Mouse (Mus musculus) liver, adult 2 months (tissue): Measurements from ENCODE around the gene Wdtc1.
A peak's percentile ranks its signal among the peaks of the same experiment; 100 is the strongest.

Experiments used
- CTCF ChIP-seq: fragments of 200-500 bp; IDR thresholded peaks from 2 replicates; pipeline ENCODE4 v1.5.1; 2011; ENCODE audit warnings: low read depth, low read length, control low read depth
- POLR2A ChIP-seq: fragments of 200-500 bp; IDR thresholded peaks from 2 replicates; pipeline ENCODE4 v1.6.1; 2011; ENCODE audit warnings: low read length, control low read depth; ENCODE audit not compliant: insufficient read depth; ENCODE audit errors: extremely low read depth

GRCm38 (mm10) chr4:133339148-133339749, 14.0 kb downstream of the Wdtc1 start:
- TF ChIP-seq POLR2A = peak; percentile 61
- TF ChIP-seq CTCF = no peak
